Mouse (Mus musculus) heart, postnatal 0 days (tissue): ENCODE results near the gene Pik3ca.

Experiments used
- CTCF ChIP-seq: IDR thresholded peaks from 2 replicates; pipeline ENCODE4 v1.5.1; 2016; ENCODE audit warnings: antibody characterized with exemption, control low read depth, low read depth
- EP300 ChIP-seq: IDR thresholded peaks from 2 replicates; pipeline ENCODE4 v1.6.1; 2016; ENCODE audit warnings: antibody characterized with exemption, low read depth

DNA sequence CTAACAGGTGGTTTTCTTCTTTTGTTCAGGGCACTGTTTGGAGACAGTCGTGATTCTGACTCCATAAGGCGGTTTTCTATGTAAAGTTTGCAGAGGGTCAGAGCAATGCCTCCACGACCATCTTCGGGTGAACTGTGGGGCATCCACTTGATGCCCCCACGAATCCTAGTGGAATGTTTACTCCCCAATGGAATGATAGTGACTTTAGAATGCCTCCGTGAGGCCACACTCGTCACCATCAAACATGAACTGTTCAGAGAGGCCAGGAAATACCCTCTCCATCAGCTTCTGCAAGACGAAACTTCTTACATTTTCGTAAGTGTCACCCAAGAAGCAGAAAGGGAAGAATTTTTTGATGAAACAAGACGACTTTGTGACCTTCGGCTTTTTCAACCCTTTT lies 38.6 kb downstream of the Pik3ca start:
- TF ChIP-seq CTCF, result no peak
- TF ChIP-seq EP300, result no peak
